Mouse (Mus musculus) naive thymus-derived CD4-positive, alpha-beta T cell, adult 5 months (primary cell): Measurements from ENCODE around the gene Ypel3. TPM values are rescaled to one million over a fixed set of nuclear protein-coding genes. Genes with fewer than 3 reads are reported as not detected.

Experiments
- polyA plus RNA-seq: library from polyadenylated mRNA; unstranded; fragments of 100-300 nt; shearing (Covaris generic); gene quantifications from one replicate; pipeline ENCODE4 v1.2.1, GENCODE M21; 2017

Ypel3 gene
- 416 TPM for polyA plus RNA-seq

GRCm38 (mm10) chr7:126776598-126777057 lies at the start of gene Ypel3:
Gene Ypel3, plus strand, starts transcription at chr7:126776955.

GRCm38 (mm10) chr7:126759050-126759671 lies 17.6 kb upstream of the Ypel3 start, which contains the start of gene Mapk3:
Gene Mapk3, plus strand, starts transcription at chr7:126759601.

GRCm38 (mm10) chr7:126766201-126766600 lies 10.6 kb upstream of the Ypel3 start, which contains the start of gene Gdpd3:
Gene Gdpd3, plus strand, starts transcription at chr7:126766334.

GRCm38 (mm10) chr7:126780971-126781635 lies 4.3 kb downstream of the Ypel3 start, which contains the start of gene Tbx6:
Gene Tbx6, plus strand, starts transcription at chr7:126781483.

GRCm38 (mm10) chr7:126791851-126792720 lies 15.3 kb downstream of the Ypel3 start, which contains the start of gene Ppp4c:
Gene Ppp4c, minus strand, starts transcription at chr7:126792496.

GRCm38 (mm10) chr7:126797411-126798126 lies 20.8 kb downstream of the Ypel3 start, which contains the start of gene Fam57b:
Gene Fam57b, plus strand, starts transcription at chr7:126797668.

Other genes starting within 250 kb of the Ypel3 start
- gene Eif3c, start 210.5 kb upstream of the Ypel3 start, polyA plus RNA-seq: 166 TPM
- gene Apobr, start 192.0 kb upstream of the Ypel3 start, polyA plus RNA-seq: 1.1 TPM
- gene Cln3, start 191.1 kb upstream of the Ypel3 start, polyA plus RNA-seq: 54.1 TPM
- gene Il27, start 182.0 kb upstream of the Ypel3 start, polyA plus RNA-seq: not detected
- not detected for gene Nupr1, start 146.1 kb upstream of the Ypel3 start, polyA plus RNA-seq
- gene Sgf29, start 127.6 kb upstream of the Ypel3 start, polyA plus RNA-seq: 89.1 TPM
- gene Sult1a1, start 100.5 kb upstream of the Ypel3 start, polyA plus RNA-seq: 0.36 TPM
- 80.9 TPM for gene Bola2, start 81.6 kb upstream of the Ypel3 start, polyA plus RNA-seq
- gene Slx1b, start 81.2 kb upstream of the Ypel3 start, polyA plus RNA-seq: 3.5 TPM
- gene Coro1a, start 69.2 kb upstream of the Ypel3 start, polyA plus RNA-seq: 2,123 TPM
- gene Mapk3, start 17.4 kb upstream of the Ypel3 start, polyA plus RNA-seq: 20.2 TPM
- gene Gdpd3, start 10.6 kb upstream of the Ypel3 start, polyA plus RNA-seq: 0.81 TPM
- 5.2 TPM for gene Tbx6, start 4.5 kb downstream of the Ypel3 start, polyA plus RNA-seq
- gene Ppp4c, start 15.5 kb downstream of the Ypel3 start, polyA plus RNA-seq: 341 TPM
- not detected for gene Fam57b, start 20.7 kb downstream of the Ypel3 start, polyA plus RNA-seq
- gene 4930451I11Rik, start 54.7 kb downstream of the Ypel3 start, polyA plus RNA-seq: not detected
- gene Doc2a, start 70.5 kb downstream of the Ypel3 start, polyA plus RNA-seq: not detected
- gene Hirip3, start 85.0 kb downstream of the Ypel3 start, polyA plus RNA-seq: 10.0 TPM
- 49.0 TPM for gene Ino80e, start 85.4 kb downstream of the Ypel3 start, polyA plus RNA-seq
- 44.2 TPM for gene Taok2, start 107.7 kb downstream of the Ypel3 start, polyA plus RNA-seq
- 32.2 TPM for gene Tmem219, start 146.0 kb downstream of the Ypel3 start, polyA plus RNA-seq
- gene Kctd13, start 151.9 kb downstream of the Ypel3 start, polyA plus RNA-seq: 37.5 TPM
- gene Asphd1, start 172.6 kb downstream of the Ypel3 start, polyA plus RNA-seq: not detected
- 0.36 TPM for gene Sez6l2, start 173.6 kb downstream of the Ypel3 start, polyA plus RNA-seq
- 143 TPM for gene Cdipt, start 199.0 kb downstream of the Ypel3 start, polyA plus RNA-seq
- 0.70 TPM for gene Cdiptos, start 199.1 kb downstream of the Ypel3 start, polyA plus RNA-seq
- gene Mvp, start 237.7 kb downstream of the Ypel3 start, polyA plus RNA-seq: 34.6 TPM
- 2.0 TPM for gene Pagr1b, start 239.5 kb downstream of the Ypel3 start, polyA plus RNA-seq
- 34.0 TPM for gene Pagr1a, start 240.4 kb downstream of the Ypel3 start, polyA plus RNA-seq
- 30.6 TPM for gene Gm42742, start 244.1 kb downstream of the Ypel3 start, polyA plus RNA-seq
- gene Prrt2, start 244.3 kb downstream of the Ypel3 start, polyA plus RNA-seq: 2.7 TPM